ENCODE assay signal across 7 mouse cellular contexts in the genomic region with DNA sequence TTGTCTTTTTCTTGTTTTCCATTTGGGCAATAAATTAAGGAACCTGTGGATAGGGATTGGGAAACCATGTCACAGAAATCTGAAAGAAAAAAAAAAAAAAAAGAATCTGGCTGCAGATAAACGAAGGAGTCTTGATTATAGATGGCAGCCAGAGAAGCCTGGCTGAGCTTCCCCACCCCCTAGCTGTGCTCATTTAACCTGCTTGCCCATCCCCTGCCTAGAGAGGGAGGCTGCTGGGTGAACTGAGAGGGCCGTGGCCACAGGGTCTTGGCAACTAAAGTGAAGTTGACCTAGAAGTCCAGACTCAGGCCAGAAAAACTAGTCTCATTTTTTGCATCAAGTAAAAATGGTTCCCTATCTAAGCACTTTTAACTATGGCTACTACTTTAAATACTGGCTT. TPM values are rescaled to one million over a fixed set of nuclear protein-coding genes. Genes with fewer than 3 reads are reported as not detected.
DNase-seq lines count a peak whose midpoint lies in the region; ATAC-seq and TF ChIP-seq lines count a peak whose summit lies in the region.

No protein-coding gene starts in this region.

- peak overlapping the region; percentile 95 for H3K4me2 ChIP-seq in stomach, embryonic 15.5 days

- no peaks in the 10 kb centered on the region for H3K9me3 ChIP-seq in stomach, embryonic 15.5 days

- no peak for TF ChIP-seq CTCF in liver, adult 2 months (IDR thresholded peaks at IDR 0.05; ENCODE audit: low read depth, low read length)

- H3K4me1 ChIP-seq in liver, adult 2 months (ENCODE audit: control insufficient read depth, insufficient read depth, low read length), result peaks cover 15% of the 10 kb centered on the region
- H3K4me1 ChIP-seq in stomach, embryonic 15.5 days, result peaks cover 12% of the 10 kb centered on the region; the same call in 1 of the 2 replicates

- no peaks in the 10 kb centered on the region for H3K36me3 ChIP-seq in liver, adult 2 months (ENCODE audit: control insufficient read depth, insufficient read depth, low read length)
- H3K36me3 ChIP-seq in stomach, embryonic 15.5 days, result peaks cover 14% of the 10 kb centered on the region

- no peaks in the 10 kb centered on the region for H3K27me3 ChIP-seq in liver, adult 2 months (ENCODE audit: control insufficient read depth, insufficient read depth, low read length)
- no peaks in the 10 kb centered on the region for H3K27me3 ChIP-seq in stomach, embryonic 15.5 days (replicated peaks)

- no peak for TF ChIP-seq POLR2A in liver, adult 2 months (IDR thresholded peaks at IDR 0.05; ENCODE audit: extremely low read depth, insufficient read depth, low read length)

- no peak overlapping the region for H3K27ac ChIP-seq in liver, adult 2 months (replicated peaks; ENCODE audit: insufficient read depth, low read depth, low read length)
- H3K27ac ChIP-seq in stomach, embryonic 15.5 days, result peak overlapping the region; percentile 99

- ATAC-seq in stomach, embryonic 15.5 days (ENCODE audit: insufficient read depth, low FRiP score, low read depth), result no peak

- DNase-seq in right cerebral cortex, postnatal 4 days, result peak; percentile 21
- no peak for DNase-seq in right cerebral cortex, postnatal 25 days
- DNase-seq in cerebellum, adult 9-10 months, result peak; percentile 72
- DNase-seq in heart, postnatal 4 days, result peak; percentile 39
- peak; percentile 19 for DNase-seq in liver, adult 2 months (ENCODE audit: extremely low read depth, low read depth, low spot score)
- DNase-seq in right cerebral cortex, adult 18-20 months, result no peak

- no peaks in the 10 kb centered on the region for H3K79me2 ChIP-seq in liver, adult 2 months (ENCODE audit: control insufficient read depth, insufficient read depth, low read length)

- 10% methylated on average over 2 of the region's 2 CpGs for WGBS in liver, adult 2 months
- 5% methylated on average over 2 of the region's 2 CpGs for WGBS in stomach, embryonic 15.5 days

- no peak overlapping the region for H3K4me3 ChIP-seq in liver, adult 2 months (ENCODE audit: insufficient read depth, low read depth, low read length)
- H3K4me3 ChIP-seq in stomach, embryonic 15.5 days (replicated peaks), result peak overlapping the region; percentile 72

- H3K9ac ChIP-seq in liver, adult 2 months (ENCODE audit: low read depth, low read length), result peak overlapping the region; percentile 13; the same call in 1 of the 2 replicates
- H3K9ac ChIP-seq in stomach, embryonic 15.5 days, result peak overlapping the region; percentile 51; the same call in 1 of the 2 replicates

RNA-seq across cellular contexts. Expression of a gene that starts 3.4 kb away (rescaled TPM):
- 10 to 100 TPM; 84.3 to 92.5 TPM for total RNA-seq in heart, postnatal 4 days (2021)
- 0.18 and 0.27 TPM in 2 replicates for total RNA-seq in liver, adult 2 months (2014; rRNA removed)
- polyA plus RNA-seq in liver, adult 2 months (2012; rRNA removed), result 0.34 and 0.39 TPM in 2 replicates
- polyA plus RNA-seq in stomach, embryonic 15.5 days (2015; fragmentation: Nextera tagmentation; extraction: Ambion mirVana), result 19.2 and 19.9 TPM in 2 replicates

Comparison
In these comparisons a context has a peak if more than half of its experiments do, and no peak if none do; other contexts are left out.
1. DNase-seq: peak in right cerebral cortex, postnatal 4 days (single experiment), cerebellum, adult 9-10 months (single experiment), heart, postnatal 4 days (single experiment) and liver, adult 2 months (single experiment); none in right cerebral cortex, postnatal 25 days (single experiment) and right cerebral cortex, adult 18-20 months (single experiment).
2. RNA of a gene that starts 3.4 kb away (total RNA-seq): 84.3 to 92.5 TPM in heart, postnatal 4 days; 0.18 to 0.27 TPM in liver, adult 2 months; every median in the first group is over 10 times any median in the second.